Mouse (Mus musculus) ES-E14 (cell line): Measurements from ENCODE around the gene Erf. TPM values are rescaled to one million over a fixed set of nuclear protein-coding genes. Genes with fewer than 3 reads are reported as not detected.

Source experiments
- DNase-seq: peaks from one replicate; pipeline ENCODE4 v3.0.0-alpha.2; 2013; ENCODE audit warnings: low read depth, low spot score
- H3K27ac ChIP-seq: 2 replicates; pipeline ENCODE4 v1.5.1; 2012; ENCODE audit warnings: low read depth, mild to moderate bottlenecking, low read length, moderate library complexity, mixed read lengths; ENCODE audit not compliant: poor library complexity, insufficient read depth, severe bottlenecking
- H3K36me3 ChIP-seq: 2 replicates; pipeline ENCODE4 v1.6.1; 2012; ENCODE audit warnings: mild to moderate bottlenecking, low read length, moderate library complexity, mixed read lengths; ENCODE audit not compliant: control insufficient read depth, poor library complexity, insufficient read depth, severe bottlenecking
- H3K4me1 ChIP-seq, 2 experiments: fragments of 150-350 bp in 1 of 2; sonication (generic) in 1 of 2; 2 replicates each; pipeline ENCODE4 v1.6.1; 2012; ENCODE audit warnings: low read length in 2 of 2, mild to moderate bottlenecking in 1 of 2, mixed read lengths in 1 of 2; ENCODE audit not compliant: control insufficient read depth in 2 of 2, insufficient read depth in 2 of 2, poor library complexity in 1 of 2
- H3K4me3 ChIP-seq, 2 experiments: fragments of 150-350 bp in 1 of 2; sonication (generic) in 1 of 2; 2 replicates each; pipeline ENCODE4 v1.5.1; 2012; ENCODE audit warnings: low read length in 2 of 2, low read depth in 1 of 2, mild to moderate bottlenecking in 1 of 2, mixed read lengths in 1 of 2; ENCODE audit not compliant: insufficient read depth in 1 of 2, poor library complexity in 1 of 2, severe bottlenecking in 1 of 2
- H3K9ac ChIP-seq: 2 replicates; pipeline ENCODE4 v1.6.1; 2012; ENCODE audit warnings: low read depth, mild to moderate bottlenecking, low read length, mixed read lengths; ENCODE audit not compliant: poor library complexity, insufficient read depth, severe bottlenecking
- H3K9me3 ChIP-seq: fragments of 150-350 bp; sonication (generic); 2 replicates; pipeline ENCODE4 v1.6.1; 2012; ENCODE audit warnings: low read depth, mild to moderate bottlenecking, low read length; ENCODE audit not compliant: control insufficient read depth, insufficient read depth
- CHD2 ChIP-seq: IDR thresholded peaks from 2 replicates; pipeline ENCODE4 v1.6.1; 2014; ENCODE audit warnings: mild to moderate bottlenecking, low read depth, low read length, inconsistent platforms
- HCFC1 ChIP-seq: IDR thresholded peaks from 2 replicates; pipeline ENCODE4 v1.6.1; 2012; ENCODE audit warnings: low read length, inconsistent platforms, borderline replicate concordance; ENCODE audit not compliant: insufficient read depth
- MAFK ChIP-seq: IDR thresholded peaks from 2 replicates; pipeline ENCODE4 v1.6.1; 2014; ENCODE audit warnings: mild to moderate bottlenecking, low read depth, low read length, inconsistent platforms; ENCODE audit not compliant: insufficient read depth
- ZC3H11A ChIP-seq: IDR thresholded peaks from 2 replicates; pipeline ENCODE4 v1.6.1; 2012; ENCODE audit warnings: low read depth, mild to moderate bottlenecking, inconsistent platforms, low read length, borderline replicate concordance
- ZNF384 ChIP-seq: IDR thresholded peaks from 2 replicates; pipeline ENCODE4 v1.6.1; 2012; ENCODE audit warnings: low read depth, low read length, inconsistent platforms
- in situ Hi-C, 2 experiments: fragments of 600-800 bp; cut with MboI; formaldehyde crosslinking; loops; one replicate each; pipeline ENCODE4 v1.15.1; 2025; ENCODE audit warnings: low sequenced_read_pairs in 2 of 2, inconsistent platforms in 1 of 2; ENCODE audit not compliant: unreplicated experiment in 2 of 2
- total RNA-seq: library from RNA; depleted of rRNA; stranded (reverse); fragments of 300-350 nt; gene quantifications from 2 replicates; pipeline ENCODE4 v1.2.3, GENCODE M21; 2012

Gene Erf
- total RNA-seq, 1 experiment: 87.1 TPM

- Histone ChIP-seq H3K36me3 (no peaks in the 10 kb centered on the region), H3K4me3 (no peak overlapping the region), H3K27ac (peak overlapping the region; percentile 47; the same call in 1 of the 2 replicates), H3K9me3 (no peaks in the 10 kb centered on the region), H3K4me1 (peaks cover 17 to 19% of the 10 kb centered on the region in 2 experiments), H3K9ac (no peak overlapping the region)
- in situ Hi-C loops: no loop called here
- TF ChIP-seq MAFK: no peak
- no peak for TF ChIP-seq ZNF384
- no peak for TF ChIP-seq CHD2
- TF ChIP-seq HCFC1: no peak
- TF ChIP-seq ZC3H11A: no peak
- DNase-seq: no peak
Measured at GRCm38 (mm10) chr7:25261896-25262295, 11.3 kb upstream of the Erf start.

GRCm38 (mm10) chr7:25251822-25252221 is 1.3 kb upstream of the Erf start:
- peaks cover 0 to 13% of the 10 kb centered on the region in 2 experiments for H3K4me1 ChIP-seq
- H3K27ac ChIP-seq: peak overlapping the region; percentile 80; the same call in 1 of the 2 replicates
- H3K9ac ChIP-seq: peak overlapping the region; percentile 60; the same call in 1 of the 2 replicates
- TF ChIP-seq ZC3H11A: no peak
- no peak for TF ChIP-seq MAFK
- no peak for TF ChIP-seq HCFC1
- no peak for TF ChIP-seq CHD2
- no peak for TF ChIP-seq ZNF384
- peak overlapping the region; percentile 92 to 98 for H3K4me3 ChIP-seq
- DNase-seq: no peak
- no peaks in the 10 kb centered on the region for H3K9me3 ChIP-seq
- in situ Hi-C loops: no loop called here
- H3K36me3 ChIP-seq: peaks cover 3% of the 10 kb centered on the region; the same call in 1 of the 2 replicates

- DNase-seq: peak; percentile 66
- peaks cover 7% of the 10 kb centered on the region for H3K36me3 ChIP-seq
- H3K4me3 ChIP-seq: peak overlapping the region; percentile 92 to 98
- in situ Hi-C loops: no loop called here
- no peaks in the 10 kb centered on the region for H3K9me3 ChIP-seq
- peak overlapping the region; percentile 80; the same call in 1 of the 2 replicates for H3K27ac ChIP-seq
- H3K9ac ChIP-seq: peak overlapping the region; percentile 60; the same call in 1 of the 2 replicates
- TF ChIP-seq CHD2: no peak
- TF ChIP-seq ZC3H11A: no peak
- no peak for TF ChIP-seq ZNF384
- no peak for TF ChIP-seq MAFK
- TF ChIP-seq HCFC1: no peak
- H3K4me1 ChIP-seq: peaks cover 0 to 15% of the 10 kb centered on the region in 2 experiments
Measured at GRCm38 (mm10) chr7:25251071-25251791, 670 bp upstream of the Erf start.

GRCm38 (mm10) chr7:25249314-25250140 is 1.0 kb downstream of the Erf start:
- peak; percentile 68 for DNase-seq
- H3K36me3 ChIP-seq: peaks cover 24% of the 10 kb centered on the region
- peak overlapping the region; percentile 92 to 98 for H3K4me3 ChIP-seq
- H3K27ac ChIP-seq: peak overlapping the region; percentile 94
- in situ Hi-C loops: no loop called here
- peak overlapping the region; percentile 91 for H3K9ac ChIP-seq
- H3K9me3 ChIP-seq: no peaks in the 10 kb centered on the region
- TF ChIP-seq ZC3H11A: no peak
- no peak for TF ChIP-seq HCFC1
- no peak for TF ChIP-seq ZNF384
- no peak for TF ChIP-seq CHD2
- TF ChIP-seq MAFK: no peak
- peaks cover 3 to 22% of the 10 kb centered on the region in 2 experiments for H3K4me1 ChIP-seq
